Mouse (Mus musculus) urinary bladder, adult 18-20 months (tissue): ENCODE measurements at regions not wholly inside any gene's neighbourhood (a gene's known extent, or its start where the extent isn't known, plus 50 kb on each side); places are given as distances from the start of the nearest gene placed in this dataset.

Experiments used
- DNase-seq, 2 experiments: peaks; one replicate each; pipeline ENCODE4 v3.0.0; 2022; ENCODE audit warnings: low spot score in 2 of 2, mixed read lengths in 2 of 2

DNA sequence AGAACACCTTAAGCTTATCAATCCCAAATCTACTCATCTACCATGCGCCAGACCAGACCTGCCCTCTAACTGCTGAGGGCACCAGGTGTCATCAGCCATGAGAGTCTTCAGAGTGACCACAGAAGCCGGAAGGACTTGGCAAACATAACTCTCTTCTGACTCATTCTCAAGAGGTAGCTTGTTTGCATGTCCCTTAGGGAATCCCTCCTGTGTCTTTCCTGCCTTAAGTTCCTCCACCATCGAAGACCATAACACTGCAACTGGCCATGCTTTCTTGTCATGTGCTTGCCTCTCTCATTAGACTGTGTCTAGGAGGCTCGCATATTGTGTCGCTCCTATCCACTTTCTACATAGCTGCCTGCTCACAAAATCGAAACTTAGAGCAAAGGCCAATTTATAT is 226.1 kb upstream of the Ncam1 start:
- DNase-seq = no peak

DNA sequence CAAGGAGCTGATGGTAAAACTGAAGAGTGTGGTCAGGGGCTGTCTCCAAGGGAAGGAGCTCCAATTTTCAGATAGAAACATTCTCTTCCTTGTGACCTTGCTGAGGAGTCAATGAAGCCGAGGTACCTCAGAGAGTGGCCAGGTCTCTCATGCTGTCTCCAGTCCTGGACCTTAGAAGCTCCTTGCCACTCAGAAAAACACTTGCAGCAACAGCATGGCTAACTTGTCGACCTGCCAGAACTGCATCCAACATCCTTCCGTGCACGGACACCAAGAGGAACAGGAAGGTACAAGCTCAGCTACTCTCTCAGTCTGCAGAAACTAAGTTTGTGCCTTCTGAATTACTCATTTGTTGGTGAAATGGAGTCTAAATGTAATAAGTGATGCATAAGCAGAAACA is 214.9 kb upstream of the Ncam1 start:
- no peak for DNase-seq

DNA sequence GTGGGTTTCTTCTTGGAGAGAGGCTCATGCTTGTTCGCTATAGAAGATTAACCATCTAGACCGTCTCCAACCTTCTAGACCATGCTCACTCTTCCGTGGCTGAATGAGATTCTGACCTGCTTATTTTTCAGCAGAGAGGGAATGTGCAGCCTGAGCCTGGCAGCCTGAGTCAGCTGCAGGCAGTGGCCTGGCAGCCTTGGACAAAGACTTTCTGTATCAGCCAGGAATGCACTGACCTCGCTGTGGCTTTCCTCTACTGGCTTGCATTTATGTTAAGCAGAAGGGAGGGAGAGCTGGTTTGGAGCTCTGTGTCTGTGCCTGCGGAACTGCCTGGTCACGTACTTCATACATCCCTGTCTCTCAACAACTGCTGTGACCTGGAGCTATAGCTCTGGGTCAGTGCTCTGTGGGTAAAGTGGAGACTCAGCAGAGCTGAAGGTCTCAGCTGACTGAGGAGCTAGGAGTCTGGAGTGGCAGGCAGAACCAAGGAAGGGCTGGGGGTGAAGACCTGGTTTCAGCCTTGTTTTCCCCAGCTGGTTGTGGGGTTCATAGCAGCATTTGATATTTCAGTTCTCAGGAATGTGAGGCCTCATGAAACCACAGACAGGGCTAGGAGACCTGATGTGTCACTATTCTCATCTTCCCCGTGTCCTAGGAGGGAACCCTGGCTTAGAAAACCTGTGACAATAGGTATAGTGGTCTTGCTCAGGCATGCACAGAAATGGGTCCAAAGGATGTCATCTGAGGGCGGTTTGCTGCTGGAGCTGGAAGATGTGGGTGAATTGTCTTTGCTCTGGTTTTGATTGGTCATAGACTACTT is 207.2 kb upstream of the Ncam1 start:
- no peak for DNase-seq

DNA sequence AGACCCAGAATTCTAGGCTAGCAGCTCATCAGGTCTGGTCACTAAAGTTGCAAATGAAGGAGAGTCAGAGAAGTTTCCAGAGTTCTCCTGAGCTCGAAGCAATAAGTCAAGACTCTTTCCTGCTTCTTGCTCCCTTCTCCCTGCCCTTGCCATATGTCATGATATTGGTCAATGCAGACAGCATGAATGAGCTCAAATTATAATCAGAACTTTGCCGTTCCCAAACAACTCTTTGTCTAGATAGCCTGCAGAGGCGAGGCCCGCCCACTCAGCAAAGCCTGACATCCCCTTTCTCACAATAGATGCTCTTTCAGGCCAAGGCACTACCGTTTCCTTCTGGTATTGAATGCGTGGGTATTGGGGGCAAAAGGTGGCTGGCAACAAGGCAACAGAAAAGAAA is 204.0 kb upstream of the Ncam1 start:
- no peak for DNase-seq

DNA sequence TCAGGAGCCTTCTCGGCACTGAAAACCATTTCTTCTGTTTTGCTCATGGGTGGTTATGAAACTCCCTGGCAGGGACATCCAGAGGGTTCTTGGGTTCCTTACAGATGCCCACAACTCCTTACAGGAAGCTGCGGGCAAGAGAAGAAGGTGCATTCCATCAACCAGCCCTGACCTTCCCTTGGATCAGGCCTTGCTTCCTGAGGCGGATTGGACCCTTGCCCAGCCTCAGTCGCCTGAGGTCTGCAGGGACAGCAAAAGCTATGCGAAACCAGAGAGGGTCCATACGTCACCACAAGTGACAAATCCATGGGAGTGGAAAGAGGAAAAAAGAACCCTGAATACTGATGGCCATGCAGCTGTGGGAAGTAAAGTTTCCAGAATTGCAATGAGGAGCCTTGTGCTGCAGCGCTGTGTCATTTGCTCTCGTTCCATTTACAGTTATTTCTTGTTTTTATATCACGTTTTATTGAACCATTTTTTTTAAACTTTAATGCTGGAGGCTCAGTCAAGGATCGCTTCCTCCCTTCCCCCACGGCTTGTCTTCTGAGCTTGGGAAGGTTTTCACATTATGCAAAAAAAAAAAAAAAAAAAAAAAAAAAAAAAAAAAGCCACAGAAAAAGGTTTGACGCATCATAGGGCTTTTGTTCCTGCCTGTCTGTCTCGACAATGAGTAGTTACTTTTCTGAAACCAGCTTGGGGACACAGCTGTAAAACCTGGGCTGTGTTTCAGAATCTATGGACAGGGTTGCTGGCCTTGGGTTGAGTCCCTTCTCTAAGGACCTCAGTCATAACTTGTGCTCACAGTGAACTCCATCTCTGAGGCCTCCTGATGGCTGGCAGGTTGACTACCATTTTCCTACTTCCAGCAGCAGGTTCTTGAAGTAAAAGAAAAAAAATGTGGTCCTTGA is 202.0 kb upstream of the Ncam1 start:
- no peak for DNase-seq

DNA sequence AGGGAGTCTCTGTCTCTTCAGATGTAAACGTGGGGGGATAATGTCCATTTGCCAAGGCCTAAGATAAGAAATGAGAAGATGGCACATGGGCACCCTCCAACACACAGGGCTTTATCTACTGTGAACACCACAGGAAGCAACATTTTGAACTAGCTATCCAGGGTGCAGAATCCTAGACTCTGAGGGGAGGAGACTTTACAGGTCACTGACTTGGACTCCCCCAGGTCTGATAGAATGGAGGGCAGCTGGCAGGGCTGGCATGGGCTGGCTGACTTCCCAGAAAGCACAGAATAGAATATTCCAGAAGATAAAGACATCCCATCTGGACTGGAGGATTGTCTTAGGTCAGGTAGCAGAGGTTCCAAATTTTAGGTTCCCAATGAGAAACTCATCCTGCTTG is 201.2 kb upstream of the Ncam1 start:
- no peak for DNase-seq

DNA sequence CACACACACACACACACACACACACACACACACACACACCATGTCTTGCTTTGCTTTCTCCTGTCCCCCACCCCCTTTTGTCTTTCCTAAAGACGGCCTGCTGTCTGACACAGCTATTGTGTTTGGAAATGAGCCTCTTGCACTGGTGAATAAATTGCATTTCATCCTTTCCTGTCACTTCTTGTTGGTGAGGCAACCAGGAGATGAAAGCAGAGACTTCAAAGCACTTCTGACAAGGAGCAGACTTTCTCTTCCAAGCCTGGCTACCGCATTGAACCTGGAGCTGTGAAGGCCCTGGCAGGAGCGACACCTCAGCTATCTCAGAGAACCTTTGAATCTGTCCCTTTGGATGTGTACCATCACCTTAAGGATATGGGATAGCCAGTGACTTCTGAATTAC is 199.4 kb upstream of the Ncam1 start:
- DNase-seq = no peak

DNA sequence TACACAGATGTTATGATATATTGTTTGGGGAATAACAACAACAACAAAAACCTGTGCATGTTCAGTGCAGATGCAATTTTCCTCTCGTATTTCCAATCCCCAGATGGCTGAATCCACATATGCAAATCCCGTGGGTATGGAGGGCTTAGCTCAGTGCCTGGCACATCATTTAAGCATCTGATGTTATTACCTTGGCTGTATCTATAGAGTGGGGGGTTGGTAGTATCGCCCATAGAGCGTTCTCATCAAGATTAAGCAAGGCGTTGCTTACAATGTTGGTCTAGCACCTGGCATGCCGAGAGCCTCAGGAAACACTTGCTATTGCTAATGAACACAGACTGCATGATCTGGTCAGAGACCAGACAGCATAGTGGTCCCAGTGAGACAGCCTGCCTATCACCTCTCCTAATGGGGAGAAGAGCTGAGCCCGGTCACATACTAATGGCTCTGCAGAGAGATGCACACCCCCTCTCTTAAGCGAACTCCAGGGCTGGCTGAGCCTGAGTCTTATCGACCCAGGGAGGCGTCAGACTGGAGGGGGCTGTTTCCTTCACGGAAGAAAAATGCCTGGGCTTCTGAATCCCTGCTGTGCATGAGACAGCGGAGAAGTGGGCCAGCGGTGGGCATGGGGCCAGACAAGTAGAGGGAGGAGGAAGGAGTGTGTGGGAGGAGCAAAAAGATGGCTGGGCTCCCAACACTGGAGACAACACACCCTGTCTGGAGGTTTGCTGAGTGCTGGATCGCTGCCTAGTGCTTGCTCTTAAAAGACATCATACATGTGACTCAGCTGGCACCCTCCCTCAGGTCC is 190.9 kb upstream of the Ncam1 start:
- DNase-seq = peak; percentile 24 to 73

DNA sequence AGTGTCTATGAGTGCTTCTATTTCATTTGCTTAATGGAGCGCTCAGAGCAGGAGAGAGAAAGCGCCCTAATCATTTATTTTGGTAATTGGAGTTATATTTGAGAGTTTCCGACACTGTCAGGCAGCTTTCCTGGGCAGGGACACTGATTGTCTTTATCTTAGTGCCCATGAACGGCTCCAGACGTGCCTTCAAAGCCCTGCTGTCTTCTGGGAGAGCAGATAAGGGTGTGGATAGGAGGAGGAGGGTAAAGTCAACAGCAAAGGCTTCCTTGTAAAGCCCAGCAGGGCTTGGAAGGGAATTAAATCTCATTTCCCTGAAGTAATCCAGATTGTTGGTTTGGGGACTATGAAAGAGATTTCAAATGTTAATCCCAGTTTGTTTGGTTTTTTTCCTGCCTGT is 189.3 kb upstream of the Ncam1 start:
- no peak for DNase-seq

DNA sequence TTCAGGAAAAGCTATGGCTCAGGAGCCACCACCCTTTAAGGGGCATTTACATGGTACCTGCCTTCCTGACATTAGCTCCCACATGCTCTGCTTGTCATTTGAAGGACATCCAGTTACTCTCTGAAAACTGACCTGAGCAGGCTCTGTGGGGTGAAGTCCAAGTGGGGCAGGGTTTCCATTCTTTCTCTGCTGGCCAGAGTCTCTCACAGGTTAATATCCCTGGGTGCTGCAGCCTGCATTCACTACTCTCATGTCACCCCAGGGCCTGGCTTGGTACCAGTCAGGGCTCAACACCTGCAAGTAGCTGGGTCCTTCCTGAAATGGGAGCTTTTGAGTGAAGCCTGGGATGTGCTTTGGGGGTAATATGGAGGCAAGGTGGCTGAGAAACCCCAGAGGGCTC is 188.8 kb upstream of the Ncam1 start:
- no peak for DNase-seq

DNA sequence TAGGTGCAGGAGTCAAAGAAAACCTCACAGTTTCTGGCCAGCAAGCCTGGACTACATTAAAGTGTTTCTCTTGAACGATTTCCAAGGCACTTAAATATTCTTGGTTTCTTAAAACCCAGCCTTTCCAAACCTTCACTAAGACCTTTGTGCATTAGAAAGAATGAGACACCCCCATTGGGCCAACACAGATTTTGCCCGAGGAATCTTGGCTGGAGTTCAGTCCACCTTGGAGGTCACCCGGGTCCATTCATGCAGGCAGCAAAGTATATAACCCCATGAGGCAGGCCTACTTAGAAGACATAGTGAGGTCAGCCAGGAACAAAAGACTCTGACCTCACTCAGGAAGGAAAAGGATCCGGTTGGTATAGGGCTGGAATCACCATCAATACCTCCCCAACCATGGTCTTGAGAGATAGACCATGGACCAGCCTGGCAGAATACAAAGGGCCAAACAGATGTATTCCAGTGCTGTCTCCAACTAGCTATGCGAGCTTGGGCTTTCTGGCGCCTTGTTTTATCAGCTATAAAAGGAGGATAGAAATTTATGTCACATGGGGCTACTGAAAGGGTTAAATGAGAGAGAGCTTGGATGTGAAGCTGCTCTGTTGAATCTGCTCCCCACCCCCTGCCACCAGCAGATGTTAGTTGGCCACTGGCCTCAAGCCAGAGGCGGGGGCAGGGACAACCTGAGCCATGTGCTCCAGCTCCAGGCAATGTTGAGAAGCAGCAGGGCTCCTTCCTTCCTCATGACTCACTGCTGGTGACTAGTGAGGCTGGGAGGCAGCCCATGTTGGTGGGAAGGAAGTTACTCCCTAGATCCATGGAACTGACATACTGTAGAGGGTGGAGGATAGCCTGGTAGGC is 181.9 kb upstream of the Ncam1 start:
- DNase-seq = no peak

DNA sequence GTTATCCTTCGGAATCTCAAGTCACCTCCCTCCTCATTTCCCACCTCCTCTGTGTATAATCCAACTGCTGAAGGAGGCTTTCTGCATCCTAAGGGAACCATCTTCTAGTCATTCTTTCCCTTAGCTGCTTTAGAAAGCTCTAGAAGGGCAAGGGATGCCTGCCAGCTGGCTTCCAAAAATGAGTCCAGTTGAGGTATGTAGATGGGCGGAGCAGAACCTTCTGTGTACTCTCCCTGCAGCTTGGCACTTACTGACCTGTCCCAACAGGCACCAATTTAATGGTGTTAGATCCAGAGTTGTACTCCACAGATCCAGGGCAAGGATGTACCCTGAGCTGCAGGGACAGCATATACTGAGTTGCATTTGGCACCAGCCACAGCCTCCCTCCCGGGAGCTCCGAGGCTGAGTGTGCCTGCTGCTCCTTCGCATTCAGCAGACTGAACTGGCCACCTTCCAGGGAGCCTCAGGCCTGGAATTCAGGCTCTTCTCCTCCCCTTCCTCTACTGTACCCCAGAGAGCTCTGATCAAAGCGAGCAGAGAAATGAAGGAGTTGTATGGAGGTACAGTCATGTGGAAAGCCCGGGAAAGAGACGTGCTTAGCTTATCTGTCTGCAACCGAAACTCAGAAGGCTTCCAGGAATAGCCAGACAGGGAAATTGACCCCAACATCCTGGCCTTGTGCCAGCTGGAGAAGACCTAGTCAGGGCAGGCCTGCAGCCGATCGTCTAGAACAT is 177.4 kb upstream of the Ncam1 start:
- DNase-seq = peak; percentile 7 to 24

DNA sequence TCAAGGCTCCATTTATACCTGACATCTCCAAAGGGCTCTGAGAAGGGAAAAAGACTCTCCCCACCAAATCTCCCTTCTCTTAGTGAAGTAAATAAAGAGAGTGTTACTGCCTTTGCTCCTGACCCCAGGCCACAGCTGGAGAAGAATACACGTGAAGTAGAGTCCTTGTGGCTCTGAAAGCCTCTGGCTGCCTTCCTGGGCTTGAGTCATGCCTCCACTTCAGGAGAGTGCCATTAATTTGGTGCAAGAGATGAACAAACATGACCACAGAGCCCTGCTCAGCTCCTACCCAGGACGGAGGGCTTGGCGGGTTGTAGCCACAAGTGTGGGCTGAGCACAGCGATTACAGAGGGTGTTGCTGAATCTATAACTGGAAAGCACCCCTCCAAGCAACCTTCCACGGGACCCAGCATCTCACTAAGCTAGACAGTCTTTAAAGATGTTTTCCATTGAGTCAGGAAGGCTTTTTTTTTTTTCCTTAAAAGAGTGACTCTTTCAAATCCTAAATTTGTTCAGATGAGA is 175.3 kb upstream of the Ncam1 start:
- DNase-seq = no peak

DNA sequence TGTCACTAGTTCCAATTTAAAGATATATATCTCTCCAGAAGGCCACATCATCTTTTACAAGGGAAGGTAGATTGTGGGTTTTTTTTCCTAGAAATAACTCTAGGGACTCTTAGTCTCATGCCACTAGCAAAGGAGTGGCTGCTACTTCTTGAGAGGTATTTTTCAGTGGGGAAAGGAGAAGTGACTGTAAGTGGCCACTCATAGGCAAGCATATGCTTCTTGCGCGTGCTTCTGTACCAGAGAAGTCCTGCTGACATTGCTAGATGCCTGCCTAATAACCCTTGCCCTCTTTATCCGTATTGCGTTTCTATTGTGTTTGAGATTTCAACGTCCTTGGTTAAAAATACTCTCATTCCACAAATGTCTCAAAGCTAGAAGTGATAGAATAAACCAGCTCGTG is 170.7 kb upstream of the Ncam1 start:
- no peak for DNase-seq

DNA sequence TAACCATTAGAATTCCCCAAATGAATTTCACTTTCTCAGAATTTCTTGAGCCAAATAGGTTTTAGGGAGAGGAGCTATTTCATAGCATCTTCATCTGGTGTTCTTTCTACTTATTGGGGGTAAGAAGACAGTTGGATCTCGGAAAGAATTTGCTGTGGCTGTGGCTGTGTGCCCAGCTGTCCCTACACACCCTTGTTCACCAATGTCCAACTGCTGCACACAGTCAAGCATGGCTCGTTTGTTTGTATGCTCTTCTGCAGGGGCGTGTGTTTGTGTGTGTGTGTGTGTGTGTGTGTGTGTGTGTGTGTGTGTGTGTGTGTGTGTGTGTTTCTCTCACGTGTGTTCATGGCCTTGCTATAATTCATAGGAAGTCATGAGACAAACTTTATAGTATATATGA is 165.9 kb upstream of the Ncam1 start:
- DNase-seq = no peak

DNA sequence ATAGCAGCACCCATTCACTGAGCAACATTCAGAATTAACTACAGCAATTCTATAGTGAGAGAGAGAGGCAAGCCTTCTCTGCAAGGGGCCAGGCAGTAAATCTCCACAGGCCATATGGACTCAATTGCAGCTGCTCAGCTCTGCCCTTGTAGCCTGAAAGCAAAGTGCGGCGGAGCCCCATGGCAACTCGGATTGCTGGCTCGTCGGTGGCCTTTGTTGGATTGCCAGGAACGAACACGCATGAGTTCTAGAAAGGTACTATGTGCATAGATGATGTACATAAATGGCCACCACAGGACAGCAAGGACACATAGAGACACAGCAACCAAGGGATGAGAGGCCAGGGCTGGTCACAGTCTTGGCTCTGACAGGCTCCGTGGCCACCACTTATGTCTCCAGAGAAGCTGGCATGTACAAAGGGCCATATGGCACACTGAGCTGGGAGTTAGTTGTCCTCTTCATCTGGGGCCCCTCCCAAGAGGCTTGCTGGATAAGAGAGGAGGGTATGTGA is 163.9 kb upstream of the Ncam1 start:
- DNase-seq = no peak

DNA sequence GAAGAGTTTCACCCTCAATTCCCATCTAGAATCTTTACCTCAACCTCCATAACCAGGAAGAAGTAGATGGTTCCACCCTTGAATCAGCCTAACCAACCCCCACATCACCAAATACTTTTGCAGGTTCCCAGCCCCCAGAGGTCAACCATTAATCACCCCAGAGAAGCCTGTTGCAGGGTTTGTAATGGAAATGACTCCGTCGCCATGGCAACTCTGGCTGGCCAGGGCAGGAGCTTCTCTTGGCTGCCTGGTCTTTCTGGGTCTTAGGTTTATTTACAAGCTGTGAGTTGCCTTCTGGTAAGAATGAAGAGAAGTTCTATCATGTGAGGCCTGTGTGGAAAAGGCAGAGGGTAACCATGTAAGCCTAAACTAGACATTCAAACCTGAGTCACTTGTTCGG is 163.2 kb upstream of the Ncam1 start:
- no peak for DNase-seq

DNA sequence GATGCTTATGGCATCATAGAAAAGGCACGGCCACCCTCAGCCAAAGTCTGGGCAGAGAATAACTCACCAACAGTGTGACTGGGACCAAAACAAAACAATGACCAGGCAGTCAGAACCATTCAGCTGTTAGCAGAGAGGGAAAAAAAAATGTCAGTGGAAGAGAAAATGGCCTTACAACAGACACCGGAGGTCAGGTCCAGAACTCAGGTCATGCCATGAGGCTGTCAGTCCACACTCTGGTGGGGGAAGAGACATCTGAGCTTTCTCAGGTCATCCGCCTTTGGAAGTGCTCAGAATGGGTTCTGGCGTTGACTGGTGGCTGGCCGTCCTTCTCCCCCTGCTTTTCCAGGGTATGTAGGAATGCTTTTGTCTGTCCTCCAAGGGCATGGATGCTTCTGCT is 162.6 kb upstream of the Ncam1 start:
- no peak for DNase-seq

DNA sequence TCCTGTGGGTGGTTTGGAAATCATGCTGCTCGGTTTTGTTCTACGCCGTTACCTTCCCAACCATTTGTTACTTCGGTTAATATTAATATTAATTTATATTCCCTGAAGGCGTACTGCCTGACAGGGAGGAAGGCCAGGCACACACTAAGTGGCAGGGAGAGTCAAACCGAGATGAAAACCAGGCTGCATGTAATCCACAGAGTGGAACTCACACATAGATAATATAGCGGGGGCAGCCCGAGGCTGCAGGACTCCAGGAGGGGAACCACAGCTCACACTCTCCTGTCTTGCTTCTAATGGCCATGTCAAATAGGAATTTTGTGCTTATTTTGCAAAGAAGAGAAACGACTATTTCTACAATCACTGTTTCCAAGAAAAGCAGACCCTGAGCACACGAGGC is 161.3 kb upstream of the Ncam1 start:
- DNase-seq = no peak

DNA sequence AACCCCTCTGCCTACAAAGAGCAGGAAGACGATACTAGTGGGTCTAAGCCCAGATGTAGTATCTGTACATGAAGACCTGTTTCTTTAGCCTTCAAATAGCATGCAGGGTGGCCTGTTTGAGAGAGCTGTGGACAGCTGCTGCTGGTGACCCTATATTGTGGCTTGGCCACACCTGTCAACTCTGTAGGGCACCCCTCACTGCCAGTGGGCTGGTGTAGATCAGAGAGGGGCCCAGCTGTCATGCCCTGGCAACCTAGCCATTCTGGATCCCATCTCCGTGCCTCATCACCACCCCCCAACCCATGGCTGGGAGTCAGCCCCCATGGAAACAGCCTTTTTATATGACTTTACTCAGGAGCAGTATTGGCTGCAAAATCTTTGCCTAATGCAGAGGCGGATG is 160.2 kb upstream of the Ncam1 start:
- DNase-seq = no peak
